Mouse (Mus musculus) heart, adult 2 months (tissue): Measurements from ENCODE around the gene Rimbp2.

Source experiments
- CTCF ChIP-seq: fragments of 200-600 bp; IDR thresholded peaks from 2 replicates; pipeline ENCODE4 v1.8.1; 2022; ENCODE audit warnings: antibody characterized with exemption, mild to moderate bottlenecking, moderate library complexity
- EP300 ChIP-seq: fragments of 200-500 bp; IDR thresholded peaks from 2 replicates; pipeline ENCODE4 v1.6.1; 2011; ENCODE audit warnings: low read depth, low read length, control low read depth; ENCODE audit not compliant: insufficient read depth
- POLR2A ChIP-seq: fragments of 200-500 bp; IDR thresholded peaks from 2 replicates; pipeline ENCODE4 v1.6.1; 2011; ENCODE audit warnings: mild to moderate bottlenecking, low read depth, low read length, control low read depth; ENCODE audit not compliant: insufficient read depth

DNA sequence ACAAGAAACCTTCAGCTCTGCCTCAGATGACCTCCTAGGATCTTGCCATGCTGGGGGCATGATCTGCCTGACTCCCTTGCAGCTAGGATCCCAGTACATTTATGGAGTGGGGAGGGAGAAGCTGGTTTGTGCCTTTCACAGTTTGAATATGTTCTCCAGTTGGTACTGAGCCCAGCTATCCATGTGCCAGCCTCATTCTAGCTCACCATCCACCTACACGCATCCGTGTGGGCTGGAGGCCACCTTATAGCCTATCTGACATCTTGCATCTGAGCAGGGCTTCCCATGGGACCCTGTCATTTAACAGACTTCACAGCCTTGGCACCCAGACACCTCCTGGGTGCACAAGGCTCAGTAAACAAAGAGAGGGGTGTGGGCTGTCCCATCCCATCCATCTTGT, 148.2 kb downstream of the Rimbp2 start:
- no peak for TF ChIP-seq CTCF
- TF ChIP-seq POLR2A: no peak
- TF ChIP-seq EP300: no peak
